Mouse (Mus musculus) embryonic fibroblast, embryonic 13.5 days (primary cell): ENCODE data around the gene Gm5148.

Experiments
- CTCF ChIP-seq: IDR thresholded peaks from 2 replicates; pipeline ENCODE4 v1.5.1; 2011; ENCODE audit warnings: mild to moderate bottlenecking, control low read depth, low read length, moderate library complexity, borderline replicate concordance; ENCODE audit not compliant: insufficient read depth
- POLR2A ChIP-seq: IDR thresholded peaks from 2 replicates; pipeline ENCODE4 v1.6.1; 2011; ENCODE audit warnings: low read depth, mild to moderate bottlenecking, control low read depth, low read length, moderate library complexity

GRCm38 (mm10) chr3:37744050-37744449 lies 19.8 kb upstream of the Gm5148 start:
- TF ChIP-seq CTCF, result no peak
- no peak for TF ChIP-seq POLR2A
